Mouse (Mus musculus) stomach, embryonic 16.5 days (tissue): ENCODE data around the gene Pknox2. TPM values are rescaled to one million over a fixed set of nuclear protein-coding genes. Genes with fewer than 3 reads are reported as not detected.

Experiments used
- ATAC-seq: fragments of 200-750 bp; cut with Nextera tagmentation; 2 replicates; pipeline ENCODE4 v1.8.0; 2017; ENCODE audit warnings: moderate number of reproducible peaks, moderate TSS enrichment; ENCODE audit not compliant: insufficient read depth, low FRiP score
- H3K27ac ChIP-seq: fragments of 300-500 bp; sonication (generic); 2 replicates; pipeline ENCODE4 v1.5.1; 2014; ENCODE audit warnings: low read length
- H3K27me3 ChIP-seq: fragments of 300-500 bp; sonication (generic); 2 replicates; pipeline ENCODE4 v1.6.1; 2014; ENCODE audit warnings: low read length, control low read depth, mixed read lengths; ENCODE audit not compliant: control insufficient read depth, insufficient read depth
- H3K36me3 ChIP-seq: fragments of 300-500 bp; sonication (generic); 2 replicates; pipeline ENCODE4 v1.6.1; 2014; ENCODE audit warnings: low read length; ENCODE audit not compliant: control insufficient read depth, insufficient read depth
- H3K4me1 ChIP-seq: fragments of 300-500 bp; sonication (generic); 2 replicates; pipeline ENCODE4 v1.6.1; 2014; ENCODE audit warnings: low read length, control low read depth, mixed read lengths; ENCODE audit not compliant: control insufficient read depth, insufficient read depth
- H3K4me2 ChIP-seq: fragments of 300-500 bp; sonication (generic); 2 replicates; pipeline ENCODE4 v1.6.1; 2014; ENCODE audit warnings: low read depth, low read length, mixed read lengths
- H3K4me3 ChIP-seq: fragments of 300-500 bp; sonication (generic); replicated peaks from 2 replicates; pipeline ENCODE4 v1.5.1; 2014; ENCODE audit warnings: mild to moderate bottlenecking, low read length
- H3K9ac ChIP-seq: fragments of 300-500 bp; sonication (generic); 2 replicates; pipeline ENCODE4 v1.6.1; 2014; ENCODE audit warnings: low read length
- H3K9me3 ChIP-seq: fragments of 300-500 bp; sonication (generic); replicated peaks from 2 replicates; pipeline ENCODE4 v1.6.1; 2016; ENCODE audit warnings: low read length, control low read depth; ENCODE audit not compliant: control insufficient read depth
- WGBS: fragments of 180-500 bp; shearing (Covaris S2); extraction: QIAGEN DNeasy Blood & Tissue Kit; methylation state at CpG from one replicate; pipeline ENCODE4 v1.1.7; 2014; 5-methylcytosine and 5-hydroxymethylcytosine counted together
- polyA plus RNA-seq: library from polyadenylated mRNA; unstranded; fragments of >200 nt; fragmentation: Nextera tagmentation; extraction: Ambion mirVana; gene quantifications from 2 replicates; pipeline ENCODE4 v1.2.1, GENCODE M21; 2015

Pknox2 gene
- polyA plus RNA-seq, 1 experiment from 2014 or later = 10.2 TPM

DNA sequence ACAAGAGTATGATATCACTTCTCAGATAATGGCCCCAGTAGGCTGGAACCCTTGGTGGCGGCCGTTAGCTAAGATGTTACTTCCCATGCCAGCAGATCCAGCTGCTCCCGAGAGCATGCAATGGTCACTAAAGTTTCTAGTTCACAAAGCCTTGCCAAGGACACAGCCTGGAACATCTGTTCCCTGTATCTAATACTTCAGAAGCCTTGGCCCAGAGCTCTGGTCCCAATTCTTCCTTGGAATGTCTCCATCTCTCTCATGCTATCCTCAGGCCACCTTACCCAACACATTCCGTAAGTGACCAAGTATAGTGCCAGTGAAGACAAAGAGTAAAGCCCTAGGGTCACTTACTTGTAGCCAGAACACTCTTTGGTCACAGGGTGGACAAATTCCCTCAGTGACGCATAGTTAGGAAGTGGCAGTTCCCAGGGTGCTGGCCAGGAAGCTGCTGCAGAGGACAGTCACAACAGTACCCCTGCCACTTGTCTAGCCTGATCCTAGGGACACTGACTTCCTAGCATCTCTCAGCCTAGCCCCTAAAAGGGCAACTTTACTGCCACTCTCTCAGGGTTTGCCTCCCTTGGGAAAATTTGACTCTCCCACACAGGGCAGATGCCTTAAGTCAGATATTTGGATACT lies 200.0 kb downstream of the Pknox2 start:
- Histone ChIP-seq H3K36me3 (no peaks in the 10 kb centered on the region), H3K9ac (no peak overlapping the region), H3K27ac (no peak overlapping the region), H3K4me1 (peaks cover 3% of the 10 kb centered on the region; the same call in 1 of the 2 replicates), H3K9me3 (no peaks in the 10 kb centered on the region), H3K4me3 (no peak overlapping the region), H3K27me3 (no peaks in the 10 kb centered on the region), H3K4me2 (no peak overlapping the region)
- no peak; the same call in 1 of the 2 replicates for ATAC-seq
- 78% methylated on average over 5 of the region's 5 CpGs for WGBS

- H3K27ac ChIP-seq = no peak overlapping the region
- H3K4me3 ChIP-seq = no peak overlapping the region
- H3K4me2 ChIP-seq = no peak overlapping the region
- no peaks in the 10 kb centered on the region for H3K9me3 ChIP-seq
- 57% methylated on average over 7 of the region's 7 CpGs for WGBS
- no peaks in the 10 kb centered on the region for H3K27me3 ChIP-seq
- peaks cover 3% of the 10 kb centered on the region; the same call in 1 of the 2 replicates for H3K4me1 ChIP-seq
- no peaks in the 10 kb centered on the region for H3K36me3 ChIP-seq
- no peak for ATAC-seq
- H3K9ac ChIP-seq = no peak overlapping the region
Measured at GRCm38 (mm10) chr9:36944843-36945242, 202.4 kb downstream of the Pknox2 start.

DNA sequence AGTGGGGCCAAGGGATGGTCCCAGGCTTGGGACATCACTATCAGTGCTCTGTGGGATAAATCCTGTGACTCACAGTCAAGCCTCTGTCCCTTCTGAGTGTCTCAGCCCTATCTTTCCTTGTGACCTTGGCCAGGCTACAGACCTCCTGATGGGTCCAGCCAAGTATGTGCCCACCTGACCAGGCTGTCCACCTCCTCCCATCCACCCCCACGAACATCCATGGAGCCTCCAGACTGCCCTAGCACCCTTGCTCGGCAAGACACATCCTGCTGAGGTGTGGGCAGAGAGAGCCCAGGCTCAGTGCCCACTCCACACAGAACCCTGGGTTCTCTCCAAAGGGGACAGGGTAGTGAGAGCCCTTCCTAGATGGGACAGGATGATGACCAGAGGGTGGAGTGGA lies 204.6 kb downstream of the Pknox2 start:
- H3K36me3 ChIP-seq = no peaks in the 10 kb centered on the region
- WGBS = 84% methylated on average over 2 of the region's 2 CpGs

DNA sequence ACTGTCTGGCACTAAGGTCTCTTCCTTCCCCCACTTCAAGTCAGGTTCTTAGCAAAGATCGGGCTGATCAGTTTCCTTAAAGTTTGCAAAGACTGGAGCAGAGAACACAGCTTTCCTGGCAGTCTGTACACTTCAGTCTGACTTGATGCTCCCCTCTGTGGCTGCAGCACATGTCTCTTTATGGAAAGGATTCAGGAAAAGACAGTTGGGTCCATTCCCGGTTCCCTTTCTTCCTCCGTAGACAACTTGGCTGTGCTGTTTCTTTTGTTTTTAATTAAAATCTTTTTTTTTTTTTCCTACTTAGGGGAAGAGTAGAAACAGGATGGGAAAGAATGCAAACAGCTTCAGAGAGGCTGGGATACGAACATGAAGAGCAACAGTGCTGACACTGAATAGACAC lies 205.1 kb downstream of the Pknox2 start:
- H3K4me2 ChIP-seq = no peak overlapping the region
- 59% methylated on average over 4 of the region's 4 CpGs for WGBS

More for the DNA sequence above, 204.6 kb downstream of the Pknox2 start:
- no peak overlapping the region for H3K4me3 ChIP-seq
- H3K9ac ChIP-seq = no peak overlapping the region
- no peak overlapping the region for H3K4me2 ChIP-seq
- H3K27me3 ChIP-seq = no peaks in the 10 kb centered on the region
- ATAC-seq = no peak
- no peaks in the 10 kb centered on the region for H3K9me3 ChIP-seq
- no peak overlapping the region for H3K27ac ChIP-seq
- peaks cover 3% of the 10 kb centered on the region; the same call in 1 of the 2 replicates for H3K4me1 ChIP-seq

GRCm38 (mm10) chr9:36941565-36941964 lies 205.6 kb downstream of the Pknox2 start:
- Histone ChIP-seq H3K4me1 (no peaks in the 10 kb centered on the region), H3K4me3 (no peak overlapping the region), H3K36me3 (no peaks in the 10 kb centered on the region), H3K9me3 (no peaks in the 10 kb centered on the region), H3K4me2 (no peak overlapping the region), H3K9ac (no peak overlapping the region), H3K27ac (no peak overlapping the region), H3K27me3 (no peaks in the 10 kb centered on the region)
- 36% methylated on average over 5 of the region's 5 CpGs for WGBS
- ATAC-seq = no peak

More for the DNA sequence above, 205.1 kb downstream of the Pknox2 start:
- Histone ChIP-seq H3K36me3 (no peaks in the 10 kb centered on the region), H3K4me1 (no peaks in the 10 kb centered on the region), H3K9ac (no peak overlapping the region), H3K27me3 (no peaks in the 10 kb centered on the region), H3K4me3 (no peak overlapping the region), H3K27ac (no peak overlapping the region), H3K9me3 (no peaks in the 10 kb centered on the region)
- ATAC-seq = no peak

DNA sequence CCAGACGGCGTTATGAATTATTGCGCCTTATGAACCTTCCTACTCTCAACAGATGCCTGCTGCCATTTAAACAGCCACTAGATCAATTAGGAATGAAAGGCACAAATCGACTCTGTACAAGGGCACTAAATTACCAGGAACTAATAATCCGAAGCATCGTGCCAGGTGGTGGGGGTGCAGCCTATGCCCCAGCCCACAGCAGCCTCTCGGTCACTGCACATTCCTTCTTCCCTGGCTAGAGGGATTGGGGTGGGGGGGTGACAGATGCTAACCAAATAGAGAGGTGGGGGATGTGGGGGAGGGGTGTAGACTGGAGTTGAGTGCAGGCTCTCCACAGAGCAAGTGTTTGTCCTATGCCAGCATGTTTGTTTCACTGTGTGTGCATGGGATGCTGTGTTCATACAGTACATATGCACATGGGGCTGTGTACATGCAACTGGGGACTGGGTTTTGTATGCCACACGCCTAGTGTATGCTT lies 208.6 kb downstream of the Pknox2 start:
- Histone ChIP-seq H3K4me3 (no peak overlapping the region), H3K4me2 (no peak overlapping the region), H3K4me1 (no peaks in the 10 kb centered on the region), H3K9me3 (no peaks in the 10 kb centered on the region), H3K27me3 (no peaks in the 10 kb centered on the region), H3K36me3 (no peaks in the 10 kb centered on the region), H3K9ac (no peak overlapping the region), H3K27ac (no peak overlapping the region)
- 49% methylated on average over 8 of the region's 8 CpGs for WGBS
- no peak; the same call in 1 of the 2 replicates for ATAC-seq

DNA sequence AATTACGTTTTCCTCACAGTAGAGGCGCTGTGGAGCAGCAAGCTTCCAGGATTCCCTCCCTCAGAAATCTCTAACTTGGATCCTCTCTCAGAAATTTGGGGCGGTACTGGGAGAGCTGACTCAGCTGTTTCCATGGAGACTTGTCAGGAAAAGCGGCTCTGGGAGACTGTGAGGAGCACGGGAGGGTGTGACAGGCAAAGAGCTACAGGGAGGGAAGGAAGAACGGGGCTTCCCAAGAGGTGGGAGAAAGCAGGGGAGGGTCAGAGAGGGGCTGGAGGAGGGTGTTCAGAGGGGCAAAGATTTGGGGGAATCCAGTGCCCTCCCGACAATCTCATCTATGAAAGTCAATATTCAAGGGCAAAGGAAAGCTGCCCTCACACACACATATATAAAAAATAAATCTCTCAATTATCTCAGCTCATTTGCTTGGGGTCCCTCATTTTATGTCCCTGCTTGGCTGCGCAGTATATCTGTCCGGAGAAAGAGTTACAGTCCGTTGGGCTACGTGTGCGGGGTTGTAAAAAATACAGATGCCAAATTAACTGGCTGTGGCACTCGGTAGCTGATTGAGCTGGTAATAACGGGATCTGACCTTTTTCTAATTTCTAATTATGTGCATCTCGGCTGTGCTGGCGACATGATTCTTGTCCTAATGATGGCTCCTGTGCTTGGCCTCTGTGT lies 213.3 kb downstream of the Pknox2 start:
- Histone ChIP-seq H3K27ac (no peak overlapping the region), H3K4me1 (no peaks in the 10 kb centered on the region), H3K27me3 (no peaks in the 10 kb centered on the region), H3K9ac (no peak overlapping the region), H3K4me3 (no peak overlapping the region), H3K4me2 (no peak overlapping the region), H3K9me3 (no peaks in the 10 kb centered on the region), H3K36me3 (no peaks in the 10 kb centered on the region)
- ATAC-seq = peak; percentile 83; the same call in 1 of the 2 replicates
- 47% methylated on average over 16 of the region's 16 CpGs for WGBS

- no peak for ATAC-seq
- H3K36me3 ChIP-seq = no peaks in the 10 kb centered on the region
- no peaks in the 10 kb centered on the region for H3K4me1 ChIP-seq
- H3K9me3 ChIP-seq = no peaks in the 10 kb centered on the region
- H3K4me3 ChIP-seq = no peak overlapping the region
- no peak overlapping the region for H3K9ac ChIP-seq
- H3K4me2 ChIP-seq = no peak overlapping the region
- no peaks in the 10 kb centered on the region for H3K27me3 ChIP-seq
- 68% methylated on average over 12 of the region's 12 CpGs for WGBS
- no peak overlapping the region for H3K27ac ChIP-seq
Measured at GRCm38 (mm10) chr9:36932950-36933812, 214.0 kb downstream of the Pknox2 start.

DNA sequence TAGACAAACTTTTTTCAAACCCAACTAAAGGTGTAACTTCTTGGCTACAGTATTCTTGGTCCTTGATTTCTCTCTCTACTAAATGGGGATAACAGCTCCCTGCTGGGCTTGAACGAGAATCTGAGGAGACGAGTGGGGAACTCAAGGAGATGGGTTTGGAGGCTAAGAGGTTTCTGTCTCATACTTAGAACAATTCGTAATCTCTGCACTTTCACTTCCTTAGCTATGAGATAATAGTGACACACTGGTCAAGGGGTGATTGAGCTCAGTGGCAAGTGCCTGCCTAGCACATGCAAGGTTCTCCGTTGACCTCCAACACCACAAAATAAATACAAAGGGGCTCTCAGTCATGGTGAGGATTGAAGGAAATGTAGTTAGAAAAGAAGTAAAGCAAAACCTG lies 215.6 kb downstream of the Pknox2 start:
- 64% methylated on average over 4 of the region's 4 CpGs for WGBS
- H3K36me3 ChIP-seq = no peaks in the 10 kb centered on the region

More for the DNA sequence above, 215.6 kb downstream of the Pknox2 start:
- no peak for ATAC-seq
- no peak overlapping the region for H3K4me2 ChIP-seq
- no peak overlapping the region for H3K27ac ChIP-seq
- no peaks in the 10 kb centered on the region for H3K27me3 ChIP-seq
- H3K9me3 ChIP-seq = no peaks in the 10 kb centered on the region
- H3K4me3 ChIP-seq = no peak overlapping the region
- no peak overlapping the region for H3K9ac ChIP-seq
- H3K4me1 ChIP-seq = no peaks in the 10 kb centered on the region
